Mouse (Mus musculus) hindlimb bud, embryonic 11.5 days (tissue): ENCODE measurements around the gene Lamc3.

Source experiments
- DNase-seq: peaks from one replicate; pipeline ENCODE4 v3.0.0-alpha.2; 2012; ENCODE audit warnings: low read depth, low spot score; ENCODE audit errors: extremely low spot score

The Lamc3 gene

GRCm38 (mm10) chr2:31929664-31930063, 42.6 kb downstream of the Lamc3 start:
- no peak for DNase-seq

GRCm38 (mm10) chr2:31934551-31934950, 47.5 kb downstream of the Lamc3 start:
- no peak for DNase-seq

- no peak for DNase-seq
Measured at GRCm38 (mm10) chr2:31935054-31935453, 48.0 kb downstream of the Lamc3 start.

- DNase-seq: no peak
Measured at GRCm38 (mm10) chr2:31938298-31938697, 51.2 kb downstream of the Lamc3 start.

GRCm38 (mm10) chr2:31943011-31943410, 55.9 kb downstream of the Lamc3 start:
- DNase-seq: no peak

- no peak for DNase-seq
Measured at GRCm38 (mm10) chr2:31945580-31945979, 58.5 kb downstream of the Lamc3 start.

GRCm38 (mm10) chr2:31948392-31948791, 61.3 kb downstream of the Lamc3 start:
- no peak for DNase-seq

- no peak for DNase-seq
Measured at GRCm38 (mm10) chr2:31948801-31949200, 61.7 kb downstream of the Lamc3 start.

GRCm38 (mm10) chr2:31950058-31950871, 63.2 kb downstream of the Lamc3 start, which contains the start of gene Aif1l:
Aif1l (plus strand) TSS chr2:31950139.
- DNase-seq: no peak

GRCm38 (mm10) chr2:31950966-31951365, 63.9 kb downstream of the Lamc3 start:
- DNase-seq: no peak

- DNase-seq: no peak
Measured at GRCm38 (mm10) chr2:31952236-31952635, 65.1 kb downstream of the Lamc3 start.

GRCm38 (mm10) chr2:31952725-31953124, 65.6 kb downstream of the Lamc3 start:
- no peak for DNase-seq

- no peak for DNase-seq
Measured at GRCm38 (mm10) chr2:31953687-31954086, 66.6 kb downstream of the Lamc3 start.

- no peak for DNase-seq
Measured at GRCm38 (mm10) chr2:31954779-31955181, 67.7 kb downstream of the Lamc3 start.

- no peak for DNase-seq
Measured at GRCm38 (mm10) chr2:31955686-31956085, 68.6 kb downstream of the Lamc3 start.

GRCm38 (mm10) chr2:31957211-31957610, 70.1 kb downstream of the Lamc3 start:
- no peak for DNase-seq

GRCm38 (mm10) chr2:31960986-31961385, 73.9 kb downstream of the Lamc3 start:
- no peak for DNase-seq

GRCm38 (mm10) chr2:31961791-31962222, 74.7 kb downstream of the Lamc3 start:
- DNase-seq: no peak

- DNase-seq: no peak
Measured at GRCm38 (mm10) chr2:31962501-31963224, 75.6 kb downstream of the Lamc3 start.

- DNase-seq: no peak
Measured at GRCm38 (mm10) chr2:31963491-31963890, 76.4 kb downstream of the Lamc3 start.

GRCm38 (mm10) chr2:31964191-31964590, 77.1 kb downstream of the Lamc3 start:
- DNase-seq: no peak

- DNase-seq: no peak
Measured at GRCm38 (mm10) chr2:31965110-31965509, 78.0 kb downstream of the Lamc3 start.
